Mouse (Mus musculus) urinary bladder, postnatal 14 days (tissue): ENCODE measurements around the gene Lsamp.

Experiments
- DNase-seq: peaks from one replicate; pipeline ENCODE4 v3.0.0; 2021; ENCODE audit warnings: low spot score

Gene Lsamp

DNA sequence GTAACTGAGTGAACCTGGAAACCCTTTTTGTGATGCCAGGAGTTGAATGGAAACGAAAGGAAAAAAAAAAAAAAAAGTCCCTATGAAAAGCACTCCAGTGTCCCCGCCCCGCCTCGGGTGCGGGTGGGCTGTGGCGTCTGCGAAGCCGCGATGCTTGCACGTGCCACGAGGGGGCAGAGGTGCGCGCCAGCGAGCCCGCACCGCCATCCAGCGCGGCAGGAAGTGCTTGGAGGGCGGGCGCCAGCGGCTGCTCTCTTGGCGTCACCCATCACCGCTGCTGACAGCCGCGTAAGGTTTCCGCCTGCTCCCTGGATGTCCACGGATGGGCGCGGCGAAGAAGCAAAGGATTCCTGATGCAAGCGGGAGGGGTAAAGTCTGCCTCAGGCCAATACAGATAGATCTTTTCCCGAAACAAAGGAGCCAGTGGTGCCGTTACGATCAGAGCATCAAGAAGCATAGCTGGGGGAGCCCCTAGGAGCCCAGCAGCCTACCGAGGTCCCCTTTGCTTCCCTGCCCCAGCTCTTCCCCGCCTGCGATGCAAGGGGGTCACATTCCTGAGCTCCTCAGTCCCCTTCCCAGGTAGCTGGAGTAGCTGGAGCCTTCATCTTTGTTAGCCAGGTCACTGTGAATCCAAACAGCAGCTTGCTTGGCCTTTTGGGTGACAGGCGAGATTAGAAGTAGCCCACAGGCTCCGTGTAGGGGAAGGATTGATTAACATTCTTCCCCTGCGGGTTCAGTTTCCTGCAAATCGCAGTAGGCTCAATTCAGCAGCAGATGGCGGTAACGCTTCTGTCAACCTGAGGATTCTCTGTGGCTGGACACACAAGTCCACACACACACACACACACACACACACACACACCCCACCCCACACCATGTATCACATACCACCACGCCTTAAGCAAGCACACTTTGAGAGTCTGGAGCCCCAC, 2206.2 kb downstream of the Lsamp start:
- peak; percentile 89 for DNase-seq
